Mouse (Mus musculus) CD4-positive, CD25-positive, alpha-beta regulatory T cell, adult 2 months (primary cell): ENCODE results near the gene Vmn1r115.
"Not testable (repeated sequence)": the region's sequence is repeated elsewhere in the genome, so short reads cannot be mapped to it uniquely, and the experiment has no call there.

Experiments used
- DNase-seq: peaks from one replicate; pipeline ENCODE4 v3.0.0-alpha.2; 2012; ENCODE audit warnings: low read depth, low spot score

Gene Vmn1r115

GRCm38 (mm10) chr7:20844885-20845284, at the start of gene Vmn1r115:
Vmn1r115 (minus strand) TSS chr7:20844985.
- DNase-seq, result not testable (repeated sequence)

- DNase-seq, result not testable (repeated sequence)
Measured at GRCm38 (mm10) chr7:20884021-20884420, 39.2 kb upstream of the Vmn1r115 start, which contains the start of gene Vmn1r117. Vmn1r117 (minus strand) TSS chr7:20884121.

- not testable (repeated sequence) for DNase-seq
Measured at GRCm38 (mm10) chr7:20871956-20872355, 27.2 kb upstream of the Vmn1r115 start, which contains the start of gene Vmn1r116. Vmn1r116 (plus strand) TSS chr7:20872256.

GRCm38 (mm10) chr7:20812086-20812485, 32.7 kb downstream of the Vmn1r115 start, which contains the start of gene Vmn1r114:
Vmn1r114 (minus strand) TSS chr7:20812186.
- DNase-seq, result not testable (repeated sequence)
